Mouse (Mus musculus): ENCODE measurements around the gene Map3k9. TPM values are rescaled to one million over a fixed set of nuclear protein-coding genes. Genes with fewer than 3 reads are reported as not detected.
A peak's percentile ranks its signal among the peaks of the same experiment; 100 is the strongest.

Gene Map3k9
- polyA plus RNA-seq, 1 experiment, result 13.8 TPM

GRCm38 (mm10) chr12:81684096-81684495 is 96.9 kb downstream of the Map3k9 start:
- no peaks in the 10 kb centered on the region for H3K36me3 ChIP-seq (ENCODE audit: control insufficient read depth, insufficient read depth, low read length, poor library complexity, severe bottlenecking)
- no peak overlapping the region for H3K27ac ChIP-seq (ENCODE audit: insufficient read depth, low read length)
- no peaks in the 10 kb centered on the region for H3K27me3 ChIP-seq (ENCODE audit: control insufficient read depth, insufficient read depth, low read length, poor library complexity, severe bottlenecking)
- H3K9me3 ChIP-seq (replicated peaks; ENCODE audit: control insufficient read depth, insufficient read depth, low read length, poor library complexity, severe bottlenecking), result no peaks in the 10 kb centered on the region
- peaks cover 2% of the 10 kb centered on the region for H3K4me1 ChIP-seq (ENCODE audit: control insufficient read depth, insufficient read depth, low read length)
- H3K9ac ChIP-seq (ENCODE audit: low read depth, poor library complexity, severe bottlenecking), result 0 out of 2 replicates have a peak overlapping the region, but pooled peaks have one; percentile 5
- no peak for TF ChIP-seq EP300 (IDR thresholded peaks at IDR 0.05; ENCODE audit: insufficient read depth, low read depth, low read length)
- TF ChIP-seq POLR2A (IDR thresholded peaks at IDR 0.05; ENCODE audit: insufficient read depth, low read length), result no peak
- no peak for TF ChIP-seq CTCF (IDR thresholded peaks at IDR 0.05; ENCODE audit: low read depth, low read length)
- H3K4me3 ChIP-seq (ENCODE audit: low read depth, low read length), result peak overlapping the region; percentile 22

GRCm38 (mm10) chr12:81683395-81683794 is 97.6 kb downstream of the Map3k9 start:
- 0 out of 2 replicates have a peak overlapping the region, but pooled peaks have one; percentile 35 for H3K27ac ChIP-seq (ENCODE audit: insufficient read depth, low read length)
- H3K36me3 ChIP-seq (ENCODE audit: control insufficient read depth, insufficient read depth, low read length, poor library complexity, severe bottlenecking), result no peaks in the 10 kb centered on the region
- TF ChIP-seq EP300 (IDR thresholded peaks at IDR 0.05; ENCODE audit: insufficient read depth, low read depth, low read length), result peak; percentile 44; the same call in 1 of the 2 replicates
- TF ChIP-seq POLR2A (IDR thresholded peaks at IDR 0.05; ENCODE audit: insufficient read depth, low read length), result no peak
- H3K9me3 ChIP-seq (replicated peaks; ENCODE audit: control insufficient read depth, insufficient read depth, low read length, poor library complexity, severe bottlenecking), result no peaks in the 10 kb centered on the region
- H3K4me3 ChIP-seq (ENCODE audit: low read depth, low read length), result no peak overlapping the region
- H3K4me1 ChIP-seq (ENCODE audit: control insufficient read depth, insufficient read depth, low read length), result peaks cover 2% of the 10 kb centered on the region
- no peaks in the 10 kb centered on the region for H3K27me3 ChIP-seq (ENCODE audit: control insufficient read depth, insufficient read depth, low read length, poor library complexity, severe bottlenecking)
- H3K9ac ChIP-seq (ENCODE audit: low read depth, poor library complexity, severe bottlenecking), result peak overlapping the region; percentile 5; the same call in 1 of the 2 replicates

GRCm38 (mm10) chr12:81679807-81680529 is 101.0 kb downstream of the Map3k9 start:
- Histone ChIP-seq H3K4me3 (ENCODE audit: low read depth, low read length) (no peak overlapping the region), H3K36me3 (ENCODE audit: control insufficient read depth, insufficient read depth, low read length, poor library complexity, severe bottlenecking) (no peaks in the 10 kb centered on the region), H3K27ac (ENCODE audit: insufficient read depth, low read length) (no peak overlapping the region), H3K9ac (ENCODE audit: low read depth, poor library complexity, severe bottlenecking) (no peak overlapping the region), H3K27me3 (ENCODE audit: control insufficient read depth, insufficient read depth, low read length, poor library complexity, severe bottlenecking) (no peaks in the 10 kb centered on the region), H3K4me1 (ENCODE audit: control insufficient read depth, insufficient read depth, low read length) (peaks cover 2% of the 10 kb centered on the region), H3K9me3 (replicated peaks; ENCODE audit: control insufficient read depth, insufficient read depth, low read length, poor library complexity, severe bottlenecking) (no peaks in the 10 kb centered on the region)
- TF ChIP-seq EP300 (IDR thresholded peaks at IDR 0.05; ENCODE audit: insufficient read depth, low read depth, low read length), result no peak
- TF ChIP-seq POLR2A (IDR thresholded peaks at IDR 0.05; ENCODE audit: insufficient read depth, low read length), result no peak
- TF ChIP-seq CTCF (IDR thresholded peaks at IDR 0.05; ENCODE audit: low read depth, low read length), result no peak

- H3K9me3 ChIP-seq (replicated peaks; ENCODE audit: control insufficient read depth, insufficient read depth, low read length, poor library complexity, severe bottlenecking), result no peaks in the 10 kb centered on the region
- no peak overlapping the region for H3K4me3 ChIP-seq (ENCODE audit: low read depth, low read length)
- no peaks in the 10 kb centered on the region for H3K4me1 ChIP-seq (ENCODE audit: control insufficient read depth, insufficient read depth, low read length)
- H3K36me3 ChIP-seq (ENCODE audit: control insufficient read depth, insufficient read depth, low read length, poor library complexity, severe bottlenecking), result no peaks in the 10 kb centered on the region
- no peaks in the 10 kb centered on the region for H3K27me3 ChIP-seq (ENCODE audit: control insufficient read depth, insufficient read depth, low read length, poor library complexity, severe bottlenecking)
- H3K27ac ChIP-seq (ENCODE audit: insufficient read depth, low read length), result no peak overlapping the region
- no peak overlapping the region for H3K9ac ChIP-seq (ENCODE audit: low read depth, poor library complexity, severe bottlenecking)
- TF ChIP-seq CTCF (IDR thresholded peaks at IDR 0.05; ENCODE audit: low read depth, low read length) (no peak), EP300 (IDR thresholded peaks at IDR 0.05; ENCODE audit: insufficient read depth, low read depth, low read length) (no peak), POLR2A (IDR thresholded peaks at IDR 0.05; ENCODE audit: insufficient read depth, low read length) (no peak)
Measured at GRCm38 (mm10) chr12:81675557-81675956, 105.4 kb downstream of the Map3k9 start.

Other genes starting within 250 kb of the Map3k9 start
- gene Gm20498, start 248.3 kb downstream of the Map3k9 start, polyA plus RNA-seq (2011; ENCODE audit: insufficient read depth, insufficient read length, low read depth, missing spikeins), result 17.0 and 26.8 TPM in 2 replicates
- gene Synj2bp, start 248.3 kb downstream of the Map3k9 start, polyA plus RNA-seq (2011; ENCODE audit: insufficient read depth, insufficient read length, low read depth, missing spikeins), result 38.3 and 43.0 TPM in 2 replicates
- 0.30 TPM in 1 of 2 replicates, not detected in the other for gene Adam21, start 212.7 kb downstream of the Map3k9 start, polyA plus RNA-seq (2011; ENCODE audit: insufficient read depth, insufficient read length, low read depth, missing spikeins)
- gene Med6, start 186.2 kb downstream of the Map3k9 start, polyA plus RNA-seq (2011; ENCODE audit: insufficient read depth, insufficient read length, low read depth, missing spikeins), result 70.4 and 74.4 TPM in 2 replicates
- gene Ttc9, start 149.9 kb downstream of the Map3k9 start, polyA plus RNA-seq (2011; ENCODE audit: insufficient read depth, insufficient read length, low read depth, missing spikeins), result 1.8 and 2.4 TPM in 2 replicates
- gene Pcnx, start 78.8 kb upstream of the Map3k9 start, polyA plus RNA-seq (2011; ENCODE audit: insufficient read depth, insufficient read length, low read depth, missing spikeins), result 18.5 and 24.4 TPM in 2 replicates

Data from ES-Bruce4 (cell line).